Mouse (Mus musculus) myocyte (in vitro differentiated cells): ENCODE data around the gene Med13l.

Experiments
- CEBPB ChIP-seq: IDR thresholded peaks from 2 replicates; pipeline ENCODE4 v1.6.1; 2011; ENCODE audit warnings: mild to moderate bottlenecking, moderate library complexity; ENCODE audit not compliant: poor library complexity, insufficient read depth, severe bottlenecking
- MAX ChIP-seq: IDR thresholded peaks from one replicate; pipeline ENCODE4 v1.6.1; 2011; ENCODE audit warnings: low read depth, mild to moderate bottlenecking, control low read depth
- MYOD1 ChIP-seq, 3 experiments: IDR thresholded peaks; one replicate each; pipeline ENCODE4 v1.6.1; 2011; ENCODE audit warnings: control low read depth in 2 of 3, low read depth in 2 of 3, mild to moderate bottlenecking in 2 of 3, moderate library complexity in 1 of 3; ENCODE audit not compliant: insufficient read length in 2 of 3, control insufficient read depth in 1 of 3
- POLR2A ChIP-seq: IDR thresholded peaks from one replicate; pipeline ENCODE4 v1.6.1; 2011; ENCODE audit warnings: low read depth, mild to moderate bottlenecking, control low read depth, moderate library complexity; ENCODE audit not compliant: insufficient read length
- POLR2AphosphoS2 ChIP-seq: IDR thresholded peaks from one replicate; pipeline ENCODE4 v1.6.1; 2011; ENCODE audit warnings: low read depth, control low read depth; ENCODE audit not compliant: insufficient read length
- REST ChIP-seq: IDR thresholded peaks from one replicate; pipeline ENCODE4 v1.6.1; 2011; ENCODE audit warnings: mild to moderate bottlenecking, control low read depth, moderate library complexity; ENCODE audit not compliant: insufficient read depth, insufficient read length
- TCF3 ChIP-seq: IDR thresholded peaks from one replicate; pipeline ENCODE4 v1.6.1; 2011; ENCODE audit warnings: low read depth, control low read depth; ENCODE audit not compliant: insufficient read length

DNA sequence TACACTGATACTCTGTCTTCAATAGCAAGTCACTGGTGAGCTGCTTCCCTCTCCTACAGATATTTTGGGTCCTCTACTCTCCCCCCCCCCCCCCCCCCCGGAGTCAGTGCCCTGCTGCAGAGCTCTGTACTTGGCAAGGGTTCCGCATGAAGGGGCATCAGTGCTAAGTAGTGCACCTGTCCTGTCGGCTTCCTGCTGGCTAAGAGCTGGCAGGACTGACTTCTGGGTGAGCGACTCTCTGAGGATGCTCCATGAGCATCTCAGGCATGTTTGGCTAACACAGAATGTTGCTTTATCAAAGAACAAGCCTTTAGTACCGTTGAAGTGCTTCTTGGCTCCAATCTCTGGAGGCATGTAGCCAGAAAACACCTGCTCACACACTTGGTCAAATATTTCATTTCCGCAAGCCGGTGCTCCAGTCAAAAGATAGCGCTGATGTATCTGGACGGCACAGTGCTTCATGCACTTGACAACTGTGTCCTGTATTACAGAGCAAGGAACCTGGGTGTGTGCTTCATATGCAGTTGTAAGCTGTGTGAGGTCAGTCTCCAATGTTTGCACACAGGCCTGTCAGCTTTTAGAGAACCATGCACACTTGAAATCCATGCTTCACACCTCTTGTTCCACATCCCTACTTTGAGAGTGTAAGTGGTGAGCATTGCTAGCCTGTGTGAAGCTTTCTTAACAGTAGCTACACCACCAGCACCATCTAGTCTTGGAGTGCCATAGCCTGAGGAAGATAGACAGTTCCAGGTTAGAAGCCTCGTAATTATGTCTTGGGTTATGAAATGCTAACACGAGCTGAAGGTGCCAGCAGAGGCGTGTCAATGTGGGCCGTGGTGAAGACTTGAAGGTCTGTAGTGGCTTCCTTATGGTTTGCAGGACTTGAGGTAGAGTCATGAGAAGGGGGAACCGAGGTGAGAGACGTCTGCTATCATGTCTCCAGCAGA lies 128.7 kb downstream of the Med13l start:
- TF ChIP-seq POLR2A = no peak
- TF ChIP-seq POLR2AphosphoS2 = no peak
- no peak for TF ChIP-seq CEBPB
- TF ChIP-seq MYOD1 (IDR thresholded peaks at IDR 0.05; ENCODE audit: control insufficient read depth in 1 of 3, insufficient read length in 2 of 3, low read depth in 2 of 3) = no peak
- no peak for TF ChIP-seq TCF3
- no peak for TF ChIP-seq REST
- no peak for TF ChIP-seq MAX
